Mouse (Mus musculus): ENCODE results near the gene Apba1. TPM values are rescaled to one million over a fixed set of nuclear protein-coding genes. Genes with fewer than 3 reads are reported as not detected.

Gene Apba1
- polyA plus RNA-seq, 1 experiment from 2014 or later = 3.5 TPM

GRCm38 (mm10) chr19:23905772-23906171, 147.1 kb downstream of the Apba1 start:
- no peaks in the 10 kb centered on the region for H3K9me3 ChIP-seq
- no peak overlapping the region for H3K9ac ChIP-seq (replicated peaks)
- no peak overlapping the region for H3K4me2 ChIP-seq (replicated peaks)
- no peaks in the 10 kb centered on the region for H3K36me3 ChIP-seq
- no peak for ATAC-seq (ENCODE audit: low FRiP score, low read depth)
- H3K4me3 ChIP-seq = no peak overlapping the region
- peaks cover 19% of the 10 kb centered on the region for H3K27me3 ChIP-seq
- H3K27ac ChIP-seq (replicated peaks) = no peak overlapping the region
- WGBS = 79% methylated on average over 5 of the region's 5 CpGs
- peaks cover 4% of the 10 kb centered on the region; the same call in 1 of the 2 replicates for H3K4me1 ChIP-seq

- no peaks in the 10 kb centered on the region for H3K9me3 ChIP-seq
- H3K9ac ChIP-seq (replicated peaks) = no peak overlapping the region
- 80% methylated on average over 4 of the region's 4 CpGs for WGBS
- no peak overlapping the region for H3K4me3 ChIP-seq
- ATAC-seq (ENCODE audit: low FRiP score, low read depth) = no peak
- no peak overlapping the region for H3K27ac ChIP-seq (replicated peaks)
- H3K4me2 ChIP-seq (replicated peaks) = no peak overlapping the region
- H3K27me3 ChIP-seq = peaks cover 4% of the 10 kb centered on the region; the same call in 1 of the 2 replicates
- H3K4me1 ChIP-seq = no peaks in the 10 kb centered on the region; the same call in 1 of the 2 replicates
- no peaks in the 10 kb centered on the region for H3K36me3 ChIP-seq
Measured at GRCm38 (mm10) chr19:23910345-23910744, 151.7 kb downstream of the Apba1 start.

GRCm38 (mm10) chr19:23919384-23920219, 160.9 kb downstream of the Apba1 start:
- no peak overlapping the region for H3K4me3 ChIP-seq
- no peaks in the 10 kb centered on the region for H3K27me3 ChIP-seq
- no peak overlapping the region for H3K9ac ChIP-seq (replicated peaks)
- H3K9me3 ChIP-seq = no peaks in the 10 kb centered on the region
- peaks cover 20% of the 10 kb centered on the region for H3K4me1 ChIP-seq
- H3K27ac ChIP-seq (replicated peaks) = peak overlapping the region; percentile 63
- no peak overlapping the region for H3K4me2 ChIP-seq (replicated peaks)
- ATAC-seq (ENCODE audit: low FRiP score, low read depth) = peak; percentile 76; the same call in 1 of the 2 replicates
- WGBS = 20% methylated on average over 5 of the region's 5 CpGs
- no peaks in the 10 kb centered on the region for H3K36me3 ChIP-seq

- no peak overlapping the region for H3K4me3 ChIP-seq
- H3K9me3 ChIP-seq = no peaks in the 10 kb centered on the region
- H3K4me1 ChIP-seq = peaks cover 20% of the 10 kb centered on the region
- H3K4me2 ChIP-seq (replicated peaks) = no peak overlapping the region
- H3K9ac ChIP-seq (replicated peaks) = no peak overlapping the region
- 0 out of 2 replicates have a peak, but pooled peaks have one; percentile 38 for ATAC-seq (ENCODE audit: low FRiP score, low read depth)
- H3K27ac ChIP-seq (replicated peaks) = peak overlapping the region; percentile 63
- H3K27me3 ChIP-seq = no peaks in the 10 kb centered on the region
- no peaks in the 10 kb centered on the region for H3K36me3 ChIP-seq
- 53% methylated on average over 8 of the region's 8 CpGs for WGBS
Measured at GRCm38 (mm10) chr19:23920220-23920544, 161.5 kb downstream of the Apba1 start.

- Histone ChIP-seq H3K4me3 (no peak overlapping the region), H3K4me2 (replicated peaks) (no peak overlapping the region), H3K9me3 (no peaks in the 10 kb centered on the region), H3K27me3 (no peaks in the 10 kb centered on the region), H3K27ac (replicated peaks) (no peak overlapping the region), H3K36me3 (no peaks in the 10 kb centered on the region), H3K4me1 (peaks cover 20% of the 10 kb centered on the region), H3K9ac (replicated peaks) (no peak overlapping the region)
- ATAC-seq (ENCODE audit: low FRiP score, low read depth) = no peak
- WGBS = 93% methylated on average over 9 of the region's 9 CpGs
Measured at GRCm38 (mm10) chr19:23922601-23923000, 163.9 kb downstream of the Apba1 start.

GRCm38 (mm10) chr19:23924057-23924456, 165.4 kb downstream of the Apba1 start:
- H3K27ac ChIP-seq (replicated peaks) = no peak overlapping the region

GRCm38 (mm10) chr19:23924791-23925190, 166.1 kb downstream of the Apba1 start:
- no peak overlapping the region for H3K4me3 ChIP-seq
- WGBS = 82% methylated on average over 9 of the region's 9 CpGs
- no peak overlapping the region for H3K27ac ChIP-seq (replicated peaks)

More at GRCm38 (mm10) chr19:23924057-23924456, 165.4 kb downstream of the Apba1 start:
- WGBS = 87% methylated on average over 6 of the region's 6 CpGs
- Histone ChIP-seq H3K9me3 (no peaks in the 10 kb centered on the region), H3K4me1 (peaks cover 13% of the 10 kb centered on the region), H3K4me2 (replicated peaks) (no peak overlapping the region), H3K9ac (replicated peaks) (no peak overlapping the region), H3K27me3 (no peaks in the 10 kb centered on the region), H3K36me3 (no peaks in the 10 kb centered on the region), H3K4me3 (no peak overlapping the region)
- ATAC-seq (ENCODE audit: low FRiP score, low read depth) = no peak

GRCm38 (mm10) chr19:23925541-23925940, 166.9 kb downstream of the Apba1 start:
- Histone ChIP-seq H3K36me3 (no peaks in the 10 kb centered on the region), H3K4me3 (no peak overlapping the region), H3K27ac (replicated peaks) (no peak overlapping the region), H3K9ac (replicated peaks) (no peak overlapping the region), H3K4me1 (no peaks in the 10 kb centered on the region), H3K27me3 (no peaks in the 10 kb centered on the region), H3K9me3 (no peaks in the 10 kb centered on the region), H3K4me2 (replicated peaks) (no peak overlapping the region)
- ATAC-seq (ENCODE audit: low FRiP score, low read depth) = no peak
- WGBS = 96% methylated on average over 5 of the region's 5 CpGs

More at GRCm38 (mm10) chr19:23924791-23925190, 166.1 kb downstream of the Apba1 start:
- Histone ChIP-seq H3K9ac (replicated peaks) (no peak overlapping the region), H3K27me3 (no peaks in the 10 kb centered on the region), H3K9me3 (no peaks in the 10 kb centered on the region), H3K4me1 (peaks cover 6% of the 10 kb centered on the region; the same call in 1 of the 2 replicates), H3K4me2 (replicated peaks) (no peak overlapping the region), H3K36me3 (no peaks in the 10 kb centered on the region)
- no peak for ATAC-seq (ENCODE audit: low FRiP score, low read depth)

GRCm38 (mm10) chr19:23930826-23931225, 172.1 kb downstream of the Apba1 start:
- H3K27ac ChIP-seq (replicated peaks) = no peak overlapping the region
- H3K9me3 ChIP-seq = peaks cover 8% of the 10 kb centered on the region
- no peaks in the 10 kb centered on the region for H3K4me1 ChIP-seq
- H3K4me2 ChIP-seq (replicated peaks) = no peak overlapping the region
- no peak overlapping the region for H3K9ac ChIP-seq (replicated peaks)
- H3K4me3 ChIP-seq = no peak overlapping the region
- peaks cover 13% of the 10 kb centered on the region; the same call in 1 of the 2 replicates for H3K36me3 ChIP-seq
- WGBS = 97% methylated on average over 5 of the region's 5 CpGs
- no peaks in the 10 kb centered on the region for H3K27me3 ChIP-seq
- ATAC-seq (ENCODE audit: low FRiP score, low read depth) = no peak

GRCm38 (mm10) chr19:23941422-23941949, 182.8 kb downstream of the Apba1 start:
- Histone ChIP-seq H3K4me2 (replicated peaks) (no peak overlapping the region), H3K9ac (replicated peaks) (no peak overlapping the region), H3K27ac (replicated peaks) (no peak overlapping the region), H3K36me3 (peaks cover 11% of the 10 kb centered on the region; the same call in 1 of the 2 replicates), H3K27me3 (peaks cover 14% of the 10 kb centered on the region; the same call in 1 of the 2 replicates), H3K4me3 (no peak overlapping the region), H3K4me1 (peaks cover 10% of the 10 kb centered on the region; the same call in 1 of the 2 replicates), H3K9me3 (no peaks in the 10 kb centered on the region)
- ATAC-seq (ENCODE audit: low FRiP score, low read depth) = no peak; the same call in 1 of the 2 replicates
- WGBS = 71% methylated on average over 12 of the region's 12 CpGs

- Histone ChIP-seq H3K4me1 (peaks cover 13% of the 10 kb centered on the region), H3K4me2 (replicated peaks) (no peak overlapping the region), H3K27me3 (peaks cover 18% of the 10 kb centered on the region; the same call in 1 of the 2 replicates), H3K27ac (replicated peaks) (no peak overlapping the region), H3K9me3 (no peaks in the 10 kb centered on the region), H3K36me3 (peaks cover 10% of the 10 kb centered on the region; the same call in 1 of the 2 replicates), H3K9ac (replicated peaks) (no peak overlapping the region), H3K4me3 (no peak overlapping the region)
- ATAC-seq (ENCODE audit: low FRiP score, low read depth) = no peak
- 91% methylated on average over 7 of the region's 7 CpGs for WGBS
Measured at GRCm38 (mm10) chr19:23942886-23943285, 184.2 kb downstream of the Apba1 start.

- H3K9ac ChIP-seq (replicated peaks) = no peak overlapping the region
- 91% methylated on average over 6 of the region's 6 CpGs for WGBS
- ATAC-seq (ENCODE audit: low FRiP score, low read depth) = no peak
Measured at GRCm38 (mm10) chr19:23946026-23946685, 187.5 kb downstream of the Apba1 start.

More at GRCm38 (mm10) chr19:23946026-23946685, 187.5 kb downstream of the Apba1 start:
- H3K4me2 ChIP-seq (replicated peaks) = no peak overlapping the region
- no peaks in the 10 kb centered on the region for H3K9me3 ChIP-seq
- peaks cover 7% of the 10 kb centered on the region; the same call in 1 of the 2 replicates for H3K36me3 ChIP-seq
- no peak overlapping the region for H3K27ac ChIP-seq (replicated peaks)
- peaks cover 21% of the 10 kb centered on the region for H3K4me1 ChIP-seq
- H3K4me3 ChIP-seq = no peak overlapping the region
- peaks cover 23% of the 10 kb centered on the region for H3K27me3 ChIP-seq
